Mouse (Mus musculus): ENCODE measurements at regions not wholly inside any gene's neighbourhood (a gene's known extent, or its start where the extent isn't known, plus 50 kb on each side); places are given as distances from the start of the nearest gene placed in this dataset.
A peak's percentile ranks its signal among the peaks of the same experiment; 100 is the strongest.

DNA sequence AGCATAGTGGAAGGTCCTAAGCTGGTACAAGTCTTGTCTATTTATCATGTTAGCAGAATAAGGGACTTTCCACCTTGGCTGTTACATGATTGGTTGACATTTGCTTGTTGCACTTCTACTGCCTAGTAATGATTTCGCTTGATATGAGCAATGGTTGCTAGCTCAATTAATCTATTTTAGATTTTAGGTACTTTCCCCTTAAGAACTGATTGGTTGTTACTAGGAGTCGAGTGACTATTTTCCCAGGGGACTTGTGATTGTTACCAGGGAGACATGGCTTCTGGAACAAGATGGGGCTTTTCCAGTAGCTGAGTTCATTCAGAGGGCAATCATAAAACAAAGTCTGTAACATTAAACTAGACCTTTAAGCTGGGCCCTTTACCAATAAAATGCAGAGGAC, 100.9 kb downstream of the Nup35 start:
- no peaks in the 10 kb centered on the region for H3K27me3 ChIP-seq
- no peaks in the 10 kb centered on the region for H3K36me3 ChIP-seq (ENCODE audit: poor library complexity, severe bottlenecking)
- no peak for ATAC-seq
- no peaks in the 10 kb centered on the region for H3K4me1 ChIP-seq
- 70% methylated on average over 2 of the region's 2 CpGs for WGBS
- H3K9me3 ChIP-seq (replicated peaks) = no peaks in the 10 kb centered on the region
- no peak overlapping the region for H3K4me3 ChIP-seq
- H3K9ac ChIP-seq = no peak overlapping the region
- no peak overlapping the region for H3K4me2 ChIP-seq
- no peak overlapping the region for H3K27ac ChIP-seq

DNA sequence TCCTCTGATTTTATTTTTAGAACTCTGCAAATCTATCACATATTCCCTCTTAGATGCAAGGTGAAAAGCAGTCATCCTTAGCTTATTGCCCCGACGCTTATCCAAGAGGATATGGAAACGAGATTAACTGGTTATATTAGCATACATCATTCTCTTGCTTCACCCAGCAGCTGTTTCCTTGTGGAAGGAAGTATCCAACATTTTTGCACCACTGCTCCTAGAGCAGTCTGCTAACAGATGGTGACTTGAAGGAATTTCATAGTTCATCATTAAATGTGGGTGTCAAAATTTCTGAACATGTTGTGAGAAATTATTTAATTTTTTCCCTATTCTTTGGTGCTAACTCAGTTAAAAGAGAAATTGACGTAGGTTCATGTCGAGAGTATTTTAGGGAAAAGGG, 107.0 kb downstream of the Nup35 start:
- ATAC-seq = no peak

DNA sequence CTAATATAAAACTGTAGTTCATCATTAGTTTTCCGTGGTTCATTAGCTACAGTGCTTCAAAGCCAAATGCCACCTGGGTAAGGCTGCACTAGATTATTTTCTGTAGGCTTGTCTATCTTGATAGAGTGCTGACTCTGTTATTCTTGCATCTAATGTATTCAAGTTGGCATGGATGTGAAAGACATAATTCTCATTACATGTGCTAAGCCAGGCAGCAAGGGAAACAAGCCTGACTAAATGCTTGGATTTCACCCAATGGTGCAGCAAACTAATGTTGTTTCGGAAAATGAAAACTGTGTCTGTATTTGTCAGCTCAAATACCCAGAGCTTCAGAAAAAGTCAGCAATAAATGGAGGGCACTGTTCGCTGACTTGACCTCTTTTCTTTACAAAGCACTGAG, 114.3 kb downstream of the Nup35 start:
- ATAC-seq = peak; percentile 65; the same call in 1 of the 2 replicates
- no peaks in the 10 kb centered on the region for H3K9me3 ChIP-seq (replicated peaks)
- WGBS = 80% methylated on average over 3 of the region's 3 CpGs

More for the DNA sequence above, 107.0 kb downstream of the Nup35 start:
- Histone ChIP-seq H3K4me1 (no peaks in the 10 kb centered on the region), H3K9me3 (replicated peaks) (no peaks in the 10 kb centered on the region), H3K9ac (no peak overlapping the region), H3K4me2 (no peak overlapping the region), H3K36me3 (ENCODE audit: poor library complexity, severe bottlenecking) (no peaks in the 10 kb centered on the region), H3K27ac (no peak overlapping the region), H3K27me3 (no peaks in the 10 kb centered on the region), H3K4me3 (no peak overlapping the region)
- 78% methylated on average over 5 of the region's 5 CpGs for WGBS

DNA sequence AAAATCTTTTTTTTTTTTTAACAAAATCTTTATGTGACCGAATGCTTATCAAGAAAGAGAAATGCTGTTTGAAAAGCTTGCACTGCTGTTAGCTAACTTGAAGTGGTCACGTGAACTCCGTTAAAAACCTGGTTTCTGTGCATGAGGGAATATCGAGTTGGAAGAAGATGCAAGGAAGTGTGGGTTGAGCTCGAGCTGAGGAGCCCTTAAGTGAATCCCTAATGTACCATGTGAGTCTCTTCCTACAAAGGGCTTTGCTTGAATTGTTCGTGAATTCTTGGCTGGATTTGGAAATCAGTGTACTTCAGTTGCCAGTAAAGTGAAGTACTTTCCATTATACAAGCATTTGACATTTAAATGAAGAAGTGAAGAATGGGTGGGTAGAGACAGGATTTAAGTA, 129.7 kb downstream of the Nup35 start:
- H3K4me2 ChIP-seq = no peak overlapping the region
- H3K36me3 ChIP-seq (ENCODE audit: poor library complexity, severe bottlenecking) = no peaks in the 10 kb centered on the region
- H3K4me1 ChIP-seq = no peaks in the 10 kb centered on the region
- H3K4me3 ChIP-seq = no peak overlapping the region
- no peaks in the 10 kb centered on the region for H3K27me3 ChIP-seq
- 67% methylated on average over 6 of the region's 6 CpGs for WGBS
- no peak overlapping the region for H3K27ac ChIP-seq
- no peaks in the 10 kb centered on the region for H3K9me3 ChIP-seq (replicated peaks)
- H3K9ac ChIP-seq = no peak overlapping the region
- ATAC-seq = no peak

More for the DNA sequence above, 114.3 kb downstream of the Nup35 start:
- H3K36me3 ChIP-seq (ENCODE audit: poor library complexity, severe bottlenecking) = no peaks in the 10 kb centered on the region
- no peak overlapping the region for H3K4me2 ChIP-seq
- H3K27me3 ChIP-seq = no peaks in the 10 kb centered on the region
- H3K27ac ChIP-seq = no peak overlapping the region
- no peak overlapping the region for H3K4me3 ChIP-seq
- H3K4me1 ChIP-seq = no peaks in the 10 kb centered on the region
- no peak overlapping the region for H3K9ac ChIP-seq

DNA sequence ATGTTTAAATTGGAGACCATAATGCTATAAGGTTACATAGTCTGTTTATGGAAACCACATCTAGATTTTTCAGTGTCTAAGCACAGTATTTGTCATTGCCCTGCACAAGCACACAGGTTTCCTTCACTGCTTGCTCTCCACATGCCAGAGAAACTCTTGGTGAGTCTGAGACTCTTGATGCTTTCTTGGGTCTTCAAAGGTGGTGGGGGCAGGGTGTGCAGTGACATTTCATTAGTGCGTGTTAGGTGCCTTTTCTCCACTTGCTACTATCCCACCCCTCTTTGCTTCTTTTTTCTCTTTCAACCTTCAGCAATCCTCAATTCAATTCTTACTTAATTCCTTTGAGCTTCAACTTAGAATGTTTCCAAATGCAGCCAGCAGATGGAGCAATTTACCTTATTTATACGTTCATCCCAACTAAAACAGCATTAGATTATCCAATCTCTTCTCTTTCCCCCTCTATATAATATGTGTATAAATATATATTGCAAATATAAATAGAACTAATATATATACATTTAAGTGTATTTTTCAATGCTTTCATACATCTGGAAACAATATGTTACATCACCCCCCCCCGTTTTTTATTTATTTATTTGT, 145.1 kb downstream of the Nup35 start:
- Histone ChIP-seq H3K4me1 (no peaks in the 10 kb centered on the region), H3K9me3 (replicated peaks) (no peaks in the 10 kb centered on the region), H3K36me3 (ENCODE audit: poor library complexity, severe bottlenecking) (no peaks in the 10 kb centered on the region), H3K27me3 (no peaks in the 10 kb centered on the region), H3K9ac (no peak overlapping the region), H3K4me2 (no peak overlapping the region), H3K4me3 (no peak overlapping the region), H3K27ac (no peak overlapping the region)
- peak; percentile 73 for ATAC-seq
- WGBS = 43% methylated on average over 3 of the region's 3 CpGs

DNA sequence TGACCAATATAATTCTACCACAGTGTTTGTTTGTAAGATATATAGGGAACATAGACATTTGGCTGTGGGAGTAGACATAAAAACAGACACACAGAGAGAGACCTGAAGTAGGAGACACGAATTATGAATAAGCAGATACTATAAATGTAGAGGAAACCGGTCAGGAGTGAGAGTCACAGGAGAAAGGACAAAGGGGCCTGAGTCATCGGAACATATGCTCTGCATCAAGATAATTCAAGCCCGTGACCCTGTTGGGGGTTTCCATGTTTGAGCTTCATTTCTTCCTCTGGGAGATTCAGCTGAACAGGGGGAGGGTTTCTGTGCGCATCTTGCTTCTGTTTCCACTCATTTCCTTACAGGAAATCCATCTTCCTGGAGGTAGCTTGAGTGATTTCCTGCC, 154.1 kb downstream of the Nup35 start:
- Histone ChIP-seq H3K36me3 (ENCODE audit: poor library complexity, severe bottlenecking) (no peaks in the 10 kb centered on the region), H3K9me3 (replicated peaks) (no peaks in the 10 kb centered on the region), H3K27me3 (no peaks in the 10 kb centered on the region), H3K4me2 (no peak overlapping the region), H3K4me3 (no peak overlapping the region), H3K4me1 (no peaks in the 10 kb centered on the region), H3K27ac (no peak overlapping the region), H3K9ac (no peak overlapping the region)
- 85% methylated on average over 5 of the region's 5 CpGs for WGBS
- ATAC-seq = no peak

DNA sequence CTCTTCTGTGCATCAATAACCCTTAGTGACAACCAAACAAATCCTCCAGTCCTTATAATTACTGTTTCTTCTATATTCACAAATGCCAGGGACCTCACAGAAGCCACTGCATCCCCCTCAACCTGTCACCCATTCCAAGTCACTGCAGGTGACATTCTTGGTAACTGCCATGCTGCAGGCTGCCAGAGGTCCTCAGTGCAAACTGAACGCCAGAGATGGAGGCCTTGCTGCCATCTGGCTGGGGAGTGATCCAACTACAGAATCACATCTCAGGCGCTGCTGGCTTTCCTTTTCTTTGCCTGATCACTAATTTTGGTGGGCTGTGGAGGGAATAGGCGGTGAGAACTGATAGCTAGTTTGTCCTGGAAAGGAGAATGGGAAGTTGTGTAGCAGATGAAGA, 155.4 kb downstream of the Nup35 start:
- H3K4me1 ChIP-seq = no peaks in the 10 kb centered on the region
- no peak overlapping the region for H3K4me3 ChIP-seq
- H3K36me3 ChIP-seq (ENCODE audit: poor library complexity, severe bottlenecking) = no peaks in the 10 kb centered on the region
- WGBS = 81% methylated on average over 3 of the region's 3 CpGs
- no peak overlapping the region for H3K9ac ChIP-seq
- no peak overlapping the region for H3K4me2 ChIP-seq
- H3K9me3 ChIP-seq (replicated peaks) = no peaks in the 10 kb centered on the region
- H3K27ac ChIP-seq = no peak overlapping the region
- ATAC-seq = no peak
- H3K27me3 ChIP-seq = no peaks in the 10 kb centered on the region

DNA sequence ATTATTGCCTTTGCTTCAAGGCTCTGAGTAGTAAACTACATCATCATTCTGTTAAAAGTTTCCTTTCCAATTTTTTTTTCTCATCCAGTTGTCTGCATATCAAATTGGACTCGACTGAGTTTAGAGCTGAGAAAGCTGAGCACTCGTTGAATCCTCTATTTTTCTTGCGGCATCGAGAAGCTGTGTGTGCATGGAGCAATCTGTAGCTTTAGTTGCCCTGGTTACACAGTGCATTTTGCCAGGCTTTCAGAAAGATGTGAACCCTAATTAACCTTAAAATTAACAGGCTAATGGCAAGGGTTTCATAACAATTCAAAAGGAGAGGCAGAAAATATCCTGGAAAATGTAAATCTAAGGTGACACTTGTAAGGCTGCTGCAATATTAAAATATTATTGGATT, 169.3 kb downstream of the Nup35 start:
- H3K36me3 ChIP-seq (ENCODE audit: poor library complexity, severe bottlenecking) = no peaks in the 10 kb centered on the region

DNA sequence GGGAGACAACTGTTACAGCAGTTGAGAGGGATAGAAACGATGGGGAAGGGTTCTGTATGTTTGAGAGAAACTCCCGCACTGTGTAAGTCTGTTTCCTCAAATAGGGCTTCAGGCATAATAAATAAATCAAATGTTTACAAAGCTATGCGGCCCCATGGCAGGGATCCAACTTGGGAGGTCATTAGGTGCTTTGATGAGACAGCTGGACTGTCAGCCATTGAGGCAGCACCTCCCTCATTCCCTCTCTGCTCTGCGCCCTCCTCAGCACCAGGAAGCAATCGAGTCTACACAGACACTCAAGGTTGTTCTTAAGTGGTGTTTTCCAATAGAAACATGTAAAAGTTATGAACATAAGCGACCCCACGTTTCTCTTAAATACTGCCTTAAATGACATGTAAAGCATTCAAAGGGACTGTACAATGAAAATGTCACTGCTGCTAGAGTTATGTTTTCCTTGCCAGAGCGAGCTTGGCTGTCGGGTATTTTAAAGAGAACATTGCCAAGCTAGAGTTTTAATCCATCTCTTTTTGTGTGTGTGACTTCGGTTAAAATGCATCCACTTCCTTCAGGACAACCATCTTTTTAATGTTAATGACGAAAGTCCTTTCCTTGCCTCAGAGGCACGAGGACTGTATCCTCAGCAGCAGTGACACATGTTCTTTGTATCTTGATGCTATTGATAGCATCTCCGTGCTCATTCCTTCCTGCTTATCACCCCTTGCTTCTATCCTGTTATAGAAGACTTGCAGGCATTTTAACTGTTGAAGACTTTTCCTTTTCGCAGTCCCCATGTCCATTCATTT, 176.5 kb downstream of the Nup35 start:
- H3K9ac ChIP-seq = no peak overlapping the region
- H3K4me3 ChIP-seq = no peak overlapping the region
- H3K4me1 ChIP-seq = 0 out of 2 replicates have a peak, but pooled peaks cover 3% of the 10 kb centered on the region
- ATAC-seq = no peak
- H3K4me2 ChIP-seq = no peak overlapping the region
- no peaks in the 10 kb centered on the region for H3K36me3 ChIP-seq (ENCODE audit: poor library complexity, severe bottlenecking)
- H3K27me3 ChIP-seq = no peaks in the 10 kb centered on the region
- H3K27ac ChIP-seq = no peak overlapping the region
- WGBS = 69% methylated on average over 14 of the region's 14 CpGs
- no peaks in the 10 kb centered on the region for H3K9me3 ChIP-seq (replicated peaks)

More for the DNA sequence above, 169.3 kb downstream of the Nup35 start:
- no peak overlapping the region for H3K9ac ChIP-seq
- H3K4me1 ChIP-seq = peaks cover 6% of the 10 kb centered on the region
- no peaks in the 10 kb centered on the region for H3K27me3 ChIP-seq
- no peak overlapping the region for H3K4me3 ChIP-seq
- H3K4me2 ChIP-seq = no peak overlapping the region
- no peak overlapping the region for H3K27ac ChIP-seq
- ATAC-seq = peak; percentile 48; the same call in 1 of the 2 replicates
- H3K9me3 ChIP-seq (replicated peaks) = no peaks in the 10 kb centered on the region
- WGBS = 41% methylated on average over 4 of the region's 4 CpGs

DNA sequence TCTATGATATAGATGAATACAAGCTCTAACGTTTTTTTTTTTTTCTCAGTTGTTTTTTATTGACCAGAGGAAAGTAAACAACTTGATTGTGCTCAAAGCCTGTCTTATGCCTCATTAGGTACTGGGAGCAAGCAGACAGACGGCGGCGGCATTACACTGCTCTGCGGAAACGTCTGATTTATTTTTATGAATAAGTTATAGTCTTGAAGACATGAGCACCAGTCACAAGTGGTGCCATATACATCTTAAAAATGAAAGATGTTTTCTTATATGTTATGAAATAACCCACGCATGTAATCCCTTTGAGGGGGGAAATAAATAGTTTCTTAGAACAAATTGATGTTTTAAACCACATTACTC, 177.1 kb downstream of the Nup35 start:
- Histone ChIP-seq H3K36me3 (ENCODE audit: poor library complexity, severe bottlenecking) (no peaks in the 10 kb centered on the region), H3K27ac (no peak overlapping the region), H3K27me3 (no peaks in the 10 kb centered on the region), H3K4me3 (no peak overlapping the region), H3K9ac (no peak overlapping the region), H3K4me2 (no peak overlapping the region), H3K4me1 (0 out of 2 replicates have a peak, but pooled peaks cover 3% of the 10 kb centered on the region), H3K9me3 (replicated peaks) (no peaks in the 10 kb centered on the region)
- 0 out of 2 replicates have a peak, but pooled peaks have one; percentile 45 for ATAC-seq
- WGBS = 68% methylated on average over 7 of the region's 7 CpGs

DNA sequence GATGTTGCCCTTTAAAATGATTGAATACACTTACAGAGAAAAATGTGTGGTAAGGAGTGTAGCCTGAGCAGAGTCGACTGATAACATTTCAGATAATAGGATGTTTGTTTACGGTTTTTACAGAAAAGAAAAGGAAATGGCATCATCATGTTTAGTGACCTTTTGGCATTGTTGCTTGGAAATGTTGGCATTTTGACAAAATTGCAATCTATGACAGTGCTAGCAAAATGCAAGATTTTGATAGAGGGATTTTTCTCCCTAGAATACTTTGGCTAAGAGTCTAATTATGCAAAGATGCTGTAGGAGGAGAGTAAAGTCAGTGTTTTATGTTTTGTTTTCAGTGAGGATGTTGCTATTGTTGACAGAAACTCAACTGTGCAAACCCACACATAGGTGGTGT, 202.2 kb downstream of the Nup35 start:
- no peak for ATAC-seq
- no peaks in the 10 kb centered on the region for H3K4me1 ChIP-seq

DNA sequence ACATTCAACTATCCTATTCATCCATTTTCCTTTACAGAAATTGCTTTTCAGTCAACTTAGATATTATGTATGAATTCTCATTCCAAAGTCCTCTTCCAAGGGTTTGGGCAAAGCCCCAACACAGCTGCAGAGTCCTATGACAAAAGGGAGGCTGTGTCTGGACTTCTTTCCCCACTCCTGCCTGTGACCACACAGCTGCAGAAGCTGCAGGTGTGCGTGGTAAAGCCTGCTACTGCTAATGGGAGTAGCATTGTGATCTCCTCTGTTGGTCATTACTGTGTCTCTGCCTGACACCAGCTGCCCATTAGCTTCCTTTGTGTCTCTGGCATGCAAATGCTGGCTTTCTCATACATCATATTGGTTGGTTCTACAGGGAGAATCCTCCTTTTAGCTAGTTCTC, 234.0 kb downstream of the Nup35 start:
- Histone ChIP-seq H3K9ac (no peak overlapping the region), H3K9me3 (replicated peaks) (no peaks in the 10 kb centered on the region), H3K27me3 (no peaks in the 10 kb centered on the region), H3K4me1 (no peaks in the 10 kb centered on the region), H3K4me3 (no peak overlapping the region), H3K36me3 (ENCODE audit: poor library complexity, severe bottlenecking) (no peaks in the 10 kb centered on the region), H3K4me2 (no peak overlapping the region), H3K27ac (no peak overlapping the region)
- WGBS = 24% methylated on average over 1 of the region's 1 CpGs
- peak; percentile 61; the same call in 1 of the 2 replicates for ATAC-seq

More for the DNA sequence above, 202.2 kb downstream of the Nup35 start:
- no peak overlapping the region for H3K4me2 ChIP-seq
- H3K9ac ChIP-seq = no peak overlapping the region
- WGBS = 73% methylated on average over 2 of the region's 2 CpGs
- no peak overlapping the region for H3K4me3 ChIP-seq
- H3K27ac ChIP-seq = no peak overlapping the region
- no peaks in the 10 kb centered on the region for H3K36me3 ChIP-seq (ENCODE audit: poor library complexity, severe bottlenecking)
- H3K27me3 ChIP-seq = no peaks in the 10 kb centered on the region
- no peaks in the 10 kb centered on the region for H3K9me3 ChIP-seq (replicated peaks)
